Mouse (Mus musculus) limb, embryonic 10.5 days (tissue): Measurements from ENCODE around the gene Mrps15. TPM values are rescaled to one million over a fixed set of nuclear protein-coding genes. Genes with fewer than 3 reads are reported as not detected.

Source experiments
- DNase-seq: peaks from one replicate; pipeline ENCODE4 v3.0.0-alpha.2; 2017; ENCODE audit warnings: low spot score
- H3K27ac ChIP-seq: fragments of 300-500 bp; sonication (generic); 2 replicates; pipeline ENCODE4 v1.5.1; 2016; ENCODE audit warnings: mild to moderate bottlenecking
- H3K27me3 ChIP-seq: fragments of 300-500 bp; sonication (generic); 2 replicates; pipeline ENCODE4 v1.6.1; 2016; ENCODE audit warnings: low read depth, mild to moderate bottlenecking; ENCODE audit not compliant: poor library complexity, severe bottlenecking
- H3K36me3 ChIP-seq: fragments of 300-500 bp; sonication (generic); 2 replicates; pipeline ENCODE4 v1.6.1; 2016; ENCODE audit warnings: mild to moderate bottlenecking, moderate library complexity
- H3K4me1 ChIP-seq: fragments of 300-500 bp; sonication (generic); 2 replicates; pipeline ENCODE4 v1.6.1; 2016
- H3K4me3 ChIP-seq: fragments of 300-500 bp; sonication (generic); 2 replicates; pipeline ENCODE4 v1.5.1; 2016; ENCODE audit warnings: mild to moderate bottlenecking, moderate library complexity
- H3K9me3 ChIP-seq: fragments of 300-500 bp; sonication (generic); replicated peaks from 2 replicates; pipeline ENCODE4 v1.6.1; 2016; ENCODE audit warnings: mild to moderate bottlenecking
- WGBS: fragments of 180-500 bp; shearing (Covaris S2); methylation state at CpG from one replicate; pipeline ENCODE4 v1.1.7; 2016; 5-methylcytosine and 5-hydroxymethylcytosine counted together
- polyA plus RNA-seq: library from polyadenylated mRNA; unstranded; fragments of >200 nt; fragmentation: Nextera tagmentation; extraction: Ambion mirVana; gene quantifications from 2 replicates; pipeline ENCODE4 v1.2.1, GENCODE M21; 2016

Gene Mrps15
- polyA plus RNA-seq = 150 and 170 TPM in 2 replicates

DNA sequence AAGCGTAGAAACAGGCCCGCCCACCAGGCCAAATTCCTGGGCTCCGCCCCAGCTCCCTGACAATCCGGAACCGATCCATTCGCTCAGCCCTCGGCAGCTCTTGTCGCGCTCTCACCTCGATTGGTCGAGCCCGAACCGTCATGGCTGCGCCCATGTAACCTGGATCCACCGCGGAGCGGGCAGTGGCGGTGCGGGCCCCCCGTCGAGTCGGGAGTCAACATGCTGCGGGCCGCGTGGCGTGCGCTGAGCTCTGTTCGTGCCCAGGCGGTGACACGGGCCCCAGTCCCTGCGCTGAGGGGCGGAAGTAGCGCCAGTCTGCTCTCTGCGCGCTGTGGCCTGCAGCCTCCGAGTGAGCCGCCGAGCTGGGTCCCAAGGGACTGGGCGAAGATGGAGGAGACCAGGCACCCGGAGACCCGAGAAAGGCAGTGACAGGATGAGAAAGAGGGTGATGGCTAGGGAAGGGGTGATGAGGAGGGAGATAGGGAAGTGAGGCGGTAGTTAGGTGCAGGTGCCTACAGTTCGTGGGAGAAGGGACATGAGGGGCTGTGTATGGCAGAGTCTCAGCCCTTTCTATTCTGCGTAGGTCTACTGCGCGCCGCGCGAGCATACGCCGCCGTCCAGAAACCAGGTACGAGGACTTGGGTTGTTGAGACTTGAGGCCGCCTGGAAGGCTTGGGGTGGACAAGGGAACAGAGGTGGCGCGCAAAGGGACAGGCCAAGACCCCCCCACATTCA, at the start of gene Mrps15:
Gene Mrps15, plus strand, starts transcription at position 75 of the 735 bp plus-strand sequence.
- H3K27me3 ChIP-seq = no peaks in the 10 kb centered on the region
- H3K9me3 ChIP-seq = no peaks in the 10 kb centered on the region
- DNase-seq = peak; percentile 90
- peak within 1 kb of the TSS; percentile 74 for H3K4me3 ChIP-seq
- peaks cover 30% of the 10 kb centered on the region for H3K36me3 ChIP-seq
- under 1% methylated on average over 56 of the region's 56 CpGs for WGBS
- H3K27ac ChIP-seq = peak within 1 kb of the TSS; percentile 89
- peaks cover 19% of the 10 kb centered on the region for H3K4me1 ChIP-seq

DNA sequence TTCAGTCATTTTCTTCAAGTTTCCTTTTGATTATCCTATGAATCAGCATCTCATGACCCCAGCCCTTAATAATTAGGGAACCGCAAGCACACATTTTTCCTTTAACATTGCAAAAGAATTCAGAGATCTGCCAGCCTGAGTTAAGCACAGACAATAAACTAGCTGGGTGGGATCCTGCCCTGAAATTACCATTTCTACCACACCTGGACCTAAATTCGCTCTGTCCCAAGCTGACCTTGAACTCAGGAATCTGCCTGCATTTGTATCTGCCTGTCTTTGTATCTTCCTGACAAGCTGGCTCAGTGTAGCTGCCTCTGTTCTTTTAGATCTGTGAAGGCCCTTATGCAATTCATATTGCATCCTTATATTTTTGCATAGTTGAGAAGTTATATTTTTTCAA, 48.9 kb upstream of the Mrps15 start:
- Histone ChIP-seq H3K27me3 (no peaks in the 10 kb centered on the region), H3K36me3 (no peaks in the 10 kb centered on the region), H3K9me3 (no peaks in the 10 kb centered on the region; the same call in 1 of the 2 replicates), H3K4me1 (no peaks in the 10 kb centered on the region), H3K4me3 (no peak overlapping the region), H3K27ac (no peak overlapping the region)
- DNase-seq = no peak
- 85% methylated on average over 2 of the region's 2 CpGs for WGBS

DNA sequence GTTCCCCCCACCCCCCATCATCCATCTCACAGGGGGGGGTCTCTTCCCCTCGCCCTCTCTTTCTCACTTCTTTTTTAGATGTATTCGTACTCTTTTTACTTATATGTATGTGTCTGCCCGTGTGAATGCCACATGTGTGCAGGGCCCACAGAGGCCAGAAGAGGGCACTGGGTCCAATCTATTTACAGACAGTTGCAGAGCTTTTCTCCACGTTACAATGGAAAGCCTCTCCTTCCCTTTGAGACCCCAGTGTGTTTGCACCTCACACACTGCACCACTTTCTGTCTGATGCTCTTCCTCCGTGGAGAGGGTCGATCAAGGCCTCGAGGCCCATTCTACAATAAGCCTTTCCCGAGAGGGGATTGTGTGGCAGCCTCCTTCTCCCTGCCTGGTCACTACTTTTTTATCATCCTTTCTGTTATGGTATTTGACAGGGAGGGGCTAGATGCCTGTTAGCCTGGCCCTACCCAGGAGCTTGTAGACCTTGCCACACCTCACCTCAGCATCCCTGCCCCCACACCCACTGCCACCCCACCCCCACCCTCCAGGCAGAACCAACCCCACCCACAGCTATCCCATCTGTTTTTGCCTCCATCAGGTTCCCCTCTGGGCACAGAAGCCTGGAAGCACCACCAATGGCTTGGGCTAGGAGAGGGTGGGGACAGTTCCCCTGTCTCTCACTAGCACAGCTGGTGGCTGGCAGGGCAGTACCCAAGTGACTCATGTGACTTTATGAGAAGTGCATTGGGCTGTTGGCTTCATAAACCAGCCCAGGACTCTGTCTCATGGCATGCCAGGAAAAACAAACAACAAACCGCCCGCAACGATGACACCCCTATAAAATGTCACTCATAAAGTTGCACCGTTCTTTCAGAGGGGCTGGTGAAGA, 45.2 kb upstream of the Mrps15 start:
- Histone ChIP-seq H3K27me3 (no peaks in the 10 kb centered on the region), H3K4me1 (no peaks in the 10 kb centered on the region), H3K9me3 (no peaks in the 10 kb centered on the region; the same call in 1 of the 2 replicates), H3K4me3 (no peak overlapping the region), H3K36me3 (no peaks in the 10 kb centered on the region), H3K27ac (no peak overlapping the region)
- no peak for DNase-seq
- WGBS = 85% methylated on average over 12 of the region's 12 CpGs

DNA sequence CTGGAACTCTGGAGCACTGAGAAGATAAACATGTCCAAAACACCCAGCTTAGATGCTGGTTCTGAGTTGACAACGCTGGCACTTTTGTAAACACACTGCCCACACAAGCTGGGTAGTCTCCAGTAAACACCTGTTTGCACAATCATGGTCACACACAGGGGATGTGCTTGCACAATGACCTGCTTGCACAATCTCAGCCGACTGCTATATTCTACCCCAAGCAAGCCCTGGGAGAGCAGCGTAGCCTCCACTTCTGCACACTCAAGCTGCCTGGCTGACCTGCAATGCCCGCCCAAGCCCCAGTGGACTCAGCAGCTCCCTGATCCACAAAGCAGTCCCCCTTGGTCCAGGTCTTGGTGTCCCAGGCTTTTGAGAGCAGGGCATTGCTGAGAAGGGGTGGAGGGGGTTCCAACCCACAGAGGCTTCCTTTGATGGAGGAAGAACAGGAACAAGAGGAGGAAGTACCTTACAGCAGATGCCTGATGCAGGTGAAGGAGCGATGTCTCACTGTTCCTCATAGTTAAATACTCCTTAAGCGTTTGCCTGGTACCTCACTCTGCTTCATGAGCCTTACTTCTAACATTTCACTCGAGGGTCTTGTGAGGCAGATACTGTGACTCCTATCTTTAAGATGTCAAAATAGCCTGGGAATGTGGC, 28.9 kb upstream of the Mrps15 start:
- Histone ChIP-seq H3K9me3 (no peaks in the 10 kb centered on the region), H3K27me3 (no peaks in the 10 kb centered on the region), H3K36me3 (no peaks in the 10 kb centered on the region), H3K27ac (no peak overlapping the region), H3K4me3 (no peak overlapping the region), H3K4me1 (0 out of 2 replicates have a peak, but pooled peaks cover 5% of the 10 kb centered on the region)
- DNase-seq = no peak
- WGBS = 88% methylated on average over 7 of the region's 7 CpGs

DNA sequence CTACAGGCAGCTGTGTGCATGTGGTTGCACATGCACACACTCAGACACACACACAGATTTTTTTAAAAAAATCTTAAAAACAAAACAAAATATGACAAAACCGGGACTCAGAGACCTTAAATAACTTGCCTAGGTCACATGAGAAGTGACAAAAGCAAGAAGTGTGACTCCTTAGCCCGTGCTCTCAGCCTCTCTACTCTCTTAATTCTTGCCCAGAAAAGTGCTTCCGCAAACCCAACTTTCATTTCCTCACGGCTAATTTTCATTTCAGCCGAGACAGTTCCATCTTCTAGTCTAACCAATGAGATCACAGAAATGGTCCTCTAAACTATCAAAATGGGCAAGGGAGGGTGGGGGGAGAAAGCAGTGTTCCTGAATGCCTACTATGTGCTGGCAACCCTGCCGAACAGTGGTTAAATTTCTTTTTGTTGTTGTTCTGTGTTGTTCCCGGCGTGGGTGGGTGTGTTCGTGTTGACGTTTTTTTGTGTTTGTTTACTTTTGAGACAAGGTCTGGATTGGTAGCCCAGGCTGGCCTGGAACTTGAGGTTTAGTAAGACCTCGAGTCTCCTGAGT, 27.7 kb upstream of the Mrps15 start:
- DNase-seq = no peak
- H3K36me3 ChIP-seq = no peaks in the 10 kb centered on the region
- H3K27ac ChIP-seq = no peak overlapping the region
- 83% methylated on average over 11 of the region's 11 CpGs for WGBS
- H3K4me1 ChIP-seq = 0 out of 2 replicates have a peak, but pooled peaks cover 5% of the 10 kb centered on the region
- no peaks in the 10 kb centered on the region for H3K9me3 ChIP-seq
- H3K27me3 ChIP-seq = no peaks in the 10 kb centered on the region
- no peak overlapping the region for H3K4me3 ChIP-seq

DNA sequence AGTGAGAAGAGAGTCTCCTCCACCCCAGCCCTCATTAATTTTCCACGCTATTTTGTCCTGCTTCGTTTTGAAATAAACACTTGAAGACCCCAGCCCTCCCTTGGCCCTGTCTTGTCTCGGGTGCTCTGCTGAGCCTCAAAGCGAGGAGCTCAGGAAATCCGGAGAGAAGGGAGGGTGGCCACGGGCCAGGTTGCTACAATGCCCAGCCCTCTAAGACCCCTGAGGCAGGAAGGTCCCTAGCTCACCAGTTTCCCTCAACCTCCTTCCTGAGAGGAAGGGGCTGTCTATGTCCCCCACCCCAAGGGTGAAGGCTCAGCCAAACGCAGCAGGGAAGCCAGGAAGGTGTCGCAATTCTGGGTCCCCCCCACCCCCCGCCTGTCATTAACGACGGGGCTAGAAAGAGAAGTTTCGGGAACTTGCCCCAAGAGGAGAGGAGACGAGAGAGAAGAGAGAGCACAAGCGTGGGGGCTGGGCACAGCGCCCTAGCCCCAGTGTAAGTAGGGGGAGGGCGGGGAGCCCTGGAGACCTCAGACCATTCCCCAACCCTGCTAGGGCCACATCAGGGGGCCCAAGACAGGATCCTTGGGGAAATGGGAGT, 22.3 kb upstream of the Mrps15 start, which contains the start of gene Csf3r:
Gene Csf3r, plus strand, starts transcription at position 248 of the 598 bp plus-strand sequence.
- Histone ChIP-seq H3K4me3 (no peak within 1 kb of the TSS), H3K27ac (no peak within 1 kb of the TSS), H3K27me3 (no peaks in the 10 kb centered on the region), H3K36me3 (no peaks in the 10 kb centered on the region), H3K9me3 (no peaks in the 10 kb centered on the region), H3K4me1 (no peaks in the 10 kb centered on the region)
- WGBS = 45% methylated on average over 16 of the region's 16 CpGs
- no peak for DNase-seq

DNA sequence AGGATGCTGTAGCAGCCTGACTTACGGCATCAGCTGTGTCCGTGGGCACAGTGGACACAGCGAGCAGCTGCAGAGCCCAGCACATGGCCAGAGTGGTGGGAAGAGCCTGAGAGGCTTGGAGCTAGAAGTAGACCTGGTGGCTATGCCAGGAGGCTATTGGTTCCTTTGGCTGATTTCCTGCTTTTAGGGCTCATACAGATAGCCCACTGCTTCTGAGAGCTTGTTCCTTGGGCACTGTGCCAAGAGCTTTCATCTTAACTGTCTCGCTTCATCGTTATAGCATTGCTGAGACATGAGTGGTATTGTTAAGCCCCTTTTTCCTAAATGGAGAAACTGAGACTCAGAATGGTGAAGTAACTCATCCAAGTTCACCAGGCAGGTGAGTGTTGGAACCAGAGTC, 20.9 kb upstream of the Mrps15 start:
- H3K9me3 ChIP-seq = no peaks in the 10 kb centered on the region
- no peaks in the 10 kb centered on the region for H3K4me1 ChIP-seq
- no peak for DNase-seq
- WGBS = 92% methylated on average over 5 of the region's 5 CpGs
- no peaks in the 10 kb centered on the region for H3K27me3 ChIP-seq
- H3K4me3 ChIP-seq = no peak overlapping the region
- H3K36me3 ChIP-seq = no peaks in the 10 kb centered on the region
- H3K27ac ChIP-seq = no peak overlapping the region

DNA sequence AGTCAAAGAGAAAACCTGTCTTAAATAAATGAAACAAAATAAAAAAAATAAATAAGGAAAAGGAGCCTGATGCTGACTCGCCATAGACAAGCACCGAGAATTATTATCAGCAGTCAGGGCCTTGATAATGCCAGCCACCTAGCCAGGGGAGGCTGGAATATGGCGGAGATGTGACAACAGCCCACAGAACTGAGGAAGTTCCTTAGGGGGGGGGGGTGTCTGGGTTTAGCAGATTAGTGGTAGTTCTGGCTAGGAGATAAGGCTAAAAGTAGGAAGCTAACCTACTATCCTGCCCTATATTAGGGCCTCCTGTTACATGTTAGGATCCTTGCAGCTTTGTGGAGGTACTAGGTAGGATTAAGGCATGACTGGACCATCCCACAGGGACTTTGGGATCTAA, 18.7 kb upstream of the Mrps15 start:
- 90% methylated on average over 3 of the region's 3 CpGs for WGBS
- Histone ChIP-seq H3K27ac (no peak overlapping the region), H3K4me1 (no peaks in the 10 kb centered on the region), H3K9me3 (no peaks in the 10 kb centered on the region), H3K36me3 (no peaks in the 10 kb centered on the region), H3K27me3 (no peaks in the 10 kb centered on the region), H3K4me3 (no peak overlapping the region)
- no peak for DNase-seq

DNA sequence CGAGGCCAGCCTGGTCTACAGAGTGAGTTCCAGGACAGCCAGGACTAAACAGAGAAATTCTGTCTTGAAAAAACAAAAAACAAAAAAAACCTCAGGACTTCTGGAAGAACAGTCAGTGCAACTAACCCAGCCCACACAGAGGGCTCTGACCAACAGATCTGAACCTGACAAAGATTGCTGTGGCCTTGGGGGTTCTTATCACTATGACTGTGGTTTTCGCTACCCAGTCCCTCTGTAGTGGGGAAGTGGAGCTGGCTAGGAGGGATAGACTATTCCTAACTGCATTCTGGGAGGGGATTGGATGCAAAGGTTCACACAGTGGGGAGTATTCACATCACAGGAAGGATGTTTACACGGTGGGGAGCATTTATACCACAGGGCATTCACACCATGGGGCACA, 17.7 kb upstream of the Mrps15 start:
- no peaks in the 10 kb centered on the region for H3K4me1 ChIP-seq
- no peak for DNase-seq
- WGBS = 65% methylated on average over 3 of the region's 3 CpGs
- no peaks in the 10 kb centered on the region for H3K36me3 ChIP-seq
- H3K9me3 ChIP-seq = no peaks in the 10 kb centered on the region
- H3K27me3 ChIP-seq = no peaks in the 10 kb centered on the region
- H3K4me3 ChIP-seq = no peak overlapping the region
- no peak overlapping the region for H3K27ac ChIP-seq

DNA sequence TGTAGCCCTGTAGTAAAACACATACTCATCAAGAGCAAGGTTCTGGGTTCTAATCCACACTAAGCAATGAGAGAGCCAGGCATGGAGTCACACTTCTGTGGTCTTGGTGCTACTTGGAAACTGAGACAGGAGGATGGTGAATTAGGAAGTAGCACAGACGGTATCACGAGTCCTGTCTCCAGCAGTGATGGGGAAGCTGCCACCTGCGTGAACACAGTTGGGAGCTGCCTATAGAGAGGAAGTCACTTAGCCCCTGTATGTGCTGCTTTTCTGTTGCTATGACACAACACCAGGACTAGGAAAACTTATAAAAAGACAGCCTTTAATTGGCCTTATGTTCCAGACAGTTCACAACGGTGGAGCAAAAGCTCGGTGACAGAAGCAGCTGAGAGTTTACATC, 16.0 kb upstream of the Mrps15 start:
- no peaks in the 10 kb centered on the region for H3K27me3 ChIP-seq
- WGBS = 85% methylated on average over 5 of the region's 5 CpGs
- H3K4me1 ChIP-seq = no peaks in the 10 kb centered on the region
- no peak overlapping the region for H3K27ac ChIP-seq
- no peaks in the 10 kb centered on the region for H3K36me3 ChIP-seq
- DNase-seq = no peak
- H3K9me3 ChIP-seq = no peaks in the 10 kb centered on the region
- no peak overlapping the region for H3K4me3 ChIP-seq

DNA sequence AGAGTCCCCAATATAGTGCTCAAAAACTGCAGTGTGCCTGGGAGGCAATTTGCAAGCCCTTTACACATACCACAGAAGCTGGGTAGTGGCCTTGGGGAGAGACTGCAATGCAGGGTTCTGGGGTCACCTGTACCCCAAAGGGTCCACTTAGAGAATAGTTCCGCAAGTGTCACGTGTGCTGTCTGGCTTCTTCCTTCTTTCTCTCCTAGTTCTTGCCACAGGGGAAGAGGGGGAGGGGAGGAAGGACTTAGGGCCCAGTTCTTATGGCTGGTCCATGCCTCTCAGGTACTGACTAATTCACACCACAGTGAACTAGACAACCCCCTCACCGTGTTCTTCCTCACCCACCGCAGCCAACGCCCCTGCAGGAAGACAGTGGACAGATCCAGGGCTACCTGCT, 11.3 kb upstream of the Mrps15 start:
- Histone ChIP-seq H3K4me1 (no peaks in the 10 kb centered on the region), H3K27ac (no peak overlapping the region)
- 87% methylated on average over 5 of the region's 5 CpGs for WGBS

DNA sequence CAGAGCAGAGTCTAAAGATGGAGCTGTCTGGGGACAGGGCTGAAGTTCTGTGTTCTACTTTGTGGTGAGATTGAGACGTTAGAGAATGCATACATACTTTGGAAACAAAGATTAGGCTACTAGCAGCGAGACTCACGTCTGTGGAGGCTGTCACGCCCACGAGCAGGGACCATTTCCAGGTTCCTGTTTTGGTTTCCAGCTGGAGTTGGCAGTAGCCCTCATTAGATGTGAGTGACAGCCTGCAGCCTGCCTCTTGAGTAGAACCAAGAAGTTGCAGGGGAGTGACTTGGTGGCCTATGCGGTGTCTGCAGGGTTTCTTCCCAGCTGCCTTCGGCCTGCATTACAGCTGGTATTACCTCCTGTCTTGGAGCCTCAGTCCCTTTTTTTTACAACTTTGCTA, 4.9 kb downstream of the Mrps15 start:
- DNase-seq = no peak
- no peaks in the 10 kb centered on the region for H3K27me3 ChIP-seq
- no peaks in the 10 kb centered on the region for H3K9me3 ChIP-seq
- peaks cover 15% of the 10 kb centered on the region for H3K4me1 ChIP-seq
- H3K27ac ChIP-seq = no peak overlapping the region
- H3K36me3 ChIP-seq = peaks cover 76% of the 10 kb centered on the region
- 90% methylated on average over 7 of the region's 7 CpGs for WGBS
- no peak overlapping the region for H3K4me3 ChIP-seq

More for the DNA sequence above, 11.3 kb upstream of the Mrps15 start:
- Histone ChIP-seq H3K4me3 (no peak overlapping the region), H3K27me3 (no peaks in the 10 kb centered on the region), H3K9me3 (no peaks in the 10 kb centered on the region), H3K36me3 (no peaks in the 10 kb centered on the region)
- DNase-seq = no peak
